Mouse (Mus musculus): ENCODE results near the gene Trmt2a. TPM values are rescaled to one million over a fixed set of nuclear protein-coding genes. Genes with fewer than 3 reads are reported as not detected.
A peak's percentile ranks its signal among the peaks of the same experiment; 100 is the strongest.

Gene Trmt2a
- polyA plus RNA-seq (2016; fragmentation: Nextera tagmentation; extraction: Ambion mirVana), result 109 and 115 TPM in 2 replicates

DNA sequence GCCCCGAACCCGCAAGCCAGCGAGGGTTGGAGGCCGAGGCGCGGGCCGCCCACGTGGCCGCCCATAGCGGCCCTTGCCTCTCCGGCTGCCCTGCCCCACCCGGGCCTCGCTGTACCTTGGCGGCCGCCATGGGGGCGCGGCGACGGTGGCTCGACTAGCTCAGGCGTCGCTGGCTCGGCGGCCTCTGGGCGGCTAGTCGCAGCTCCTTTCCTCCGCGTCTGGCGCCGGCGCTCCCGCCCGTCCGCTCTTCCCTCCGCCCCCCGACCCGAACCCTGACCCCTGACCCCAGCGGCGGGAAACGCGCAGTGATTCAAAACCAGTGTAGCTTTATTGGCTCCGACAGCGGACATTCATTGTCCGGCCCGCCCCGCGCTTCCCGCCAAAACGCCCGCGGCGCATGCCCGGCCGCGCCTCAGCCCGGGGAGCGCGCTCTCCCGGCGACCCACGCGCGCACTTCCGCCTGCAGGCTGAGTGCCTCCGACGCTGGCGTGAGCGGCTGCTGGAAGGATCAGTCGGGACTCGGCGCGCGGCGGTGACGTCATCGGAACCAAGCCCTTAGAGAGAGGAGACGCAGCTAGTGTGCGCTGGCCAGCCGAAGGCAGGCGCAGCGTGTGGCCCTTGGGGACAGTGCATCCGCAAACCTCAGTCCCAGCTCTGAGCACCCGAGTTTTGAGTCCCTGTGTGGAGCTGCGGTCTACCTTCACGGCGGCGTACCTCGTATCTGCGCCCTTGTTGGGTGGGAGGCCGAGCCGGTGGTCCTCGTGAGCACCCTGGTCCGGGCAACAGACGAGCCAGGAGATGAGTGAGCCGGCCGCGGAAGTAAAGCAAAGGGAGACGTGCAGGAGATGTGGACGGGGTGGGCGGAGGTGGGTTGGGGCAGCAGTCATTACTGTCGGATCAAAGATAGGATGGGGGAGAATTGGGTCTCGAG lies at the start of gene Trmt2a, which contains the start of gene Ranbp1:
TSS of gene Trmt2a (plus strand) at position 247 of the 931 bp plus-strand sequence.
TSS of gene Ranbp1 (minus strand) at position 300 of the 931 bp plus-strand sequence.
- peaks cover 67% of the 10 kb centered on the region for H3K36me3 ChIP-seq
- H3K27me3 ChIP-seq, result no peaks in the 10 kb centered on the region
- peaks cover 32% of the 10 kb centered on the region for H3K4me1 ChIP-seq
- peak within 1 kb of the TSS; percentile 77 for H3K4me2 ChIP-seq (replicated peaks)
- peak within 1 kb of the TSS; percentile 92 for H3K27ac ChIP-seq
- no peaks in the 10 kb centered on the region for H3K9me3 ChIP-seq
- peak; percentile 95 for ATAC-seq (ENCODE audit: insufficient number of reproducible peaks, insufficient read depth, low FRiP score, low TSS enrichment)
- peak within 1 kb of the TSS; percentile 84 for H3K4me3 ChIP-seq
- under 1% methylated on average over 102 of the region's 102 CpGs for WGBS
- peak within 1 kb of the TSS; percentile 86 for H3K9ac ChIP-seq

DNA sequence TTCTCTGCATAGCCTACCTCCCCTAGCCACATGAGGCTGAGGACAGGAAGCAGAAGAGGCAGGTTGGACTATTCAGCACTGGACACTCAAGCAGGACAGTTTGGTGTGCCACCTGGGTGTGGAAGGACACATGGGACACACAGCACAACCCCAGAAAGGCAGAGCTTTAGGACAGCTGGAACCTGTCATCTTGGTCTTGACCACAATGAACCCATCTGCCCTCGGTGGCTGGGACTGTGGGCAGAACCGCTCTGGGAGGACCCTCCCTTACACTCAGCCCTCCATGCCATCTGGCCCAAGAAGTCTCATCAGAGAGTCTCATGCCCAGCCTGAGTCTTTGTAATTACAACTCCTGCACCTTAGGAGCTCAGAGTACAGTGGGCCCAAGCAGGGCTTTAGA lies 48.4 kb upstream of the Trmt2a start:
- 78% methylated on average over 2 of the region's 2 CpGs for WGBS
- Histone ChIP-seq H3K4me3 (no peak overlapping the region), H3K36me3 (no peaks in the 10 kb centered on the region), H3K9ac (no peak overlapping the region), H3K27me3 (0 out of 2 replicates have a peak, but pooled peaks cover 2% of the 10 kb centered on the region), H3K4me2 (replicated peaks) (no peak overlapping the region), H3K4me1 (peaks cover 7% of the 10 kb centered on the region), H3K9me3 (no peaks in the 10 kb centered on the region), H3K27ac (no peak overlapping the region)
- no peak for ATAC-seq (ENCODE audit: insufficient number of reproducible peaks, insufficient read depth, low FRiP score, low TSS enrichment)

- H3K4me3 ChIP-seq, result no peak overlapping the region
- 17% methylated on average over 1 of the region's 1 CpGs for WGBS
- ATAC-seq (ENCODE audit: insufficient number of reproducible peaks, insufficient read depth, low FRiP score, low TSS enrichment), result no peak
- H3K4me1 ChIP-seq, result peaks cover 7% of the 10 kb centered on the region
- H3K27me3 ChIP-seq, result 0 out of 2 replicates have a peak, but pooled peaks cover 2% of the 10 kb centered on the region
- no peaks in the 10 kb centered on the region for H3K9me3 ChIP-seq
- H3K4me2 ChIP-seq (replicated peaks), result no peak overlapping the region
- H3K27ac ChIP-seq, result no peak overlapping the region
- H3K9ac ChIP-seq, result no peak overlapping the region
- no peaks in the 10 kb centered on the region for H3K36me3 ChIP-seq
Measured at GRCm38 (mm10) chr16:18201620-18202019, 46.9 kb upstream of the Trmt2a start.

GRCm38 (mm10) chr16:18202061-18202460 lies 46.4 kb upstream of the Trmt2a start:
- no peak for ATAC-seq (ENCODE audit: insufficient number of reproducible peaks, insufficient read depth, low FRiP score, low TSS enrichment)
- H3K4me1 ChIP-seq, result peaks cover 7% of the 10 kb centered on the region

DNA sequence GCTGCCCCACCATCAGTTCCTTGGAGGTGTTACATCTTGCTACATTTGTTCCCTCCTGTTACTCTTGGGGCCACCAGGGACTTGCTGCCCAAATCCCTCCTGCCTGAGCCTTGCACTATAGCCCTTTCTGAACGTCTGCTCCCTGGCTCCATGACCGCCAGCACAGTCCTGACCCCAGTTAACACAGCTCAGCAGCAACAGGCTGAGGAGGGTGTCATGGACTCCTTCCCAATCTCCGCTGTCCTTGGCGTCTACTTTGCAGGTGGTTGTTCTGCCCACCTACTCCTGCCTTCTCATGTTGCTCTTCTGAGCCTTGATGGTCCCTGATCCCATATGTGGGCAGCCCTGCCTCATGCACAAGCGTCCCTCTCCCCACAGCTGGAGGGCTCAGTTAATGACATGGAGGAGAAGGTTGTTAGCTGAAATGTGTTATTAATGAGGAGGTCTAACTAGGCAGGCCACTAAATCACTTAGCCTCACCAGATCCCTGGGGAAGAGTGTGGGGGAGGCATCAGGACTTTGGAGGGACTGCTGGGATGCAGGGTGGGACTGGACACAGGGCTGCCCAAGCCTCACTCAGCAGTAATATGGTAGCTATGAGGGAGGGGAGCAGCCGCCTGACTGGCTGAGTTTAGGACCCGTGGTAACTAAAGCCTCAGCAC lies 44.9 kb upstream of the Trmt2a start:
- no peak for ATAC-seq (ENCODE audit: insufficient number of reproducible peaks, insufficient read depth, low FRiP score, low TSS enrichment)

More at GRCm38 (mm10) chr16:18202061-18202460, 46.4 kb upstream of the Trmt2a start:
- Histone ChIP-seq H3K27me3 (0 out of 2 replicates have a peak, but pooled peaks cover 2% of the 10 kb centered on the region), H3K9me3 (no peaks in the 10 kb centered on the region), H3K36me3 (no peaks in the 10 kb centered on the region), H3K27ac (no peak overlapping the region), H3K9ac (no peak overlapping the region), H3K4me2 (replicated peaks) (no peak overlapping the region), H3K4me3 (no peak overlapping the region)
- WGBS, result 81% methylated on average over 1 of the region's 1 CpGs

DNA sequence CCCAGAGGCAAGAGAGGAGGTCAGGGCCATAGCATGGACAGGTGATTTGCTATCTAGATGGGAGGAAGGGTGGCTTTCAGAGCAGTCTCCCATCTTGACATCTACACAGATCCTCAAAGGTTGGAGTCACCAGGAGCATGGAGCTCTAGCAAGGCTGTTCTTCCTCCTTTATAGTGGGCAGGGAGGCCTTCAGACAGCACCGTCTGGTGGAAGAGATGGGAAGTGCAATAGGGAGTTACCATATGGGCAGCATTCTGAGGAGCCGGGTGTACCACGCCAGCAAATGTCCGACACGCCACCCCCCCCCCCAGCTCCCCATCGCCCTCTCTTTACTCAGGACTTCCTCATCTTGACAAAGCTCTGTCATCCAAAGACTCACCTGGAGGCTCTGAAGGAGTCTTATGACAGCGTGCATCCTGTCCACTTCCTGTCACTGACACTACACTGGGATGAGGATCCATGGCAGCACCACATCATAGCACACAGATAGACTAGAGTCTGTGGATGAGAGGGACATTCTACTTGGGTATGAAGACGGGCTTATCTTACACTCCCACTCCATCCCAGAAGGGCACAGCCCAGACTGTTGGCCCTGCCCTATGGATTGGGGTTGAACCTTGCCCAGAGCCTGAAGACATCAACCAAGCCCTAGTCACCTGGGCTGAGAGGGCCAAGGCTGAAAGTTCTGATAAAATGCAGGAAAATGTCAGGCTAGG lies 37.6 kb upstream of the Trmt2a start:
- 23% methylated on average over 8 of the region's 8 CpGs for WGBS
- Histone ChIP-seq H3K36me3 (no peaks in the 10 kb centered on the region), H3K4me2 (replicated peaks) (no peak overlapping the region), H3K9me3 (no peaks in the 10 kb centered on the region), H3K4me1 (peaks cover 13% of the 10 kb centered on the region), H3K27ac (no peak overlapping the region), H3K9ac (no peak overlapping the region), H3K27me3 (no peaks in the 10 kb centered on the region), H3K4me3 (no peak overlapping the region)
- no peak for ATAC-seq (ENCODE audit: insufficient number of reproducible peaks, insufficient read depth, low FRiP score, low TSS enrichment)

More for the DNA sequence above, 44.9 kb upstream of the Trmt2a start:
- no peak overlapping the region for H3K4me2 ChIP-seq (replicated peaks)
- no peaks in the 10 kb centered on the region for H3K36me3 ChIP-seq
- H3K9me3 ChIP-seq, result no peaks in the 10 kb centered on the region
- H3K4me1 ChIP-seq, result peaks cover 7% of the 10 kb centered on the region
- H3K9ac ChIP-seq, result no peak overlapping the region
- no peak overlapping the region for H3K4me3 ChIP-seq
- 0 out of 2 replicates have a peak, but pooled peaks cover 2% of the 10 kb centered on the region for H3K27me3 ChIP-seq
- H3K27ac ChIP-seq, result no peak overlapping the region
- 46% methylated on average over 7 of the region's 7 CpGs for WGBS

DNA sequence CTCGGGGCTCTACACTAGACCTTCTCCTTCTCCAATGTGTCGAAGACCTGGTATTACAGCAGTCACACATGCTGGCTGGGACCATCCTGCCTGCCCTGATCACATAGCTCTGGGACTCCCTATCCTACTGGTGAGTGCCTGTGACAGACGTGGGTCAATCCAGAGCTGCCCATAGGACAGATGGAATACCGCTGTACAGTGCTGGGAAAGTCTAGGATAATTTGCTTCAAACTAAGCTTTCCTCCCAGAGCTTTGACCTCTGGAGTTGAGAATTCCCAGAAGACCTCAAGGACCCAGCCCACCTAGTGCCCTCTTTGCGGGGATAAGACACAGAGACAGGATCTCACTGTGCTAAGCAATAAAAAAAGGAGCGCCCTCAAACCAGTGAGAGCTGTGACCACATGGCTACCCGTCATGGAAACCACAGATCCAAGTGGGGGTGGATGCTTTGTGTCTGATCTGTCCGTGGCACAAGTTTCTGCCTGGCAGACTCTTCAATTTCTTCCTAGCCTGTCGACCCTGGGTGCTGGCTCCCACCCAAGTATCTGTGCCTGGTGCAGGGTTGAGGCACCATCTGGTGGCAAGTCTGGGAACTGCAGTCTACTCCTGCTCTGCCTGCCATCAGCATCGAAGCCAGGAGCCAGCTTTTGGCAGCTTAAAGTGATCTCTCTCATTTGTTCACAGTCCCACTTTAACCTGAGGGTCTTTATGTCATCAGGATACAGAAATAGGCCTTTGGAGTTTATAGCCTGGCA lies 36.9 kb upstream of the Trmt2a start:
- WGBS, result 41% methylated on average over 10 of the region's 10 CpGs
- no peak overlapping the region for H3K4me2 ChIP-seq (replicated peaks)
- 0 out of 2 replicates have a peak, but pooled peaks have one; percentile 29 for ATAC-seq (ENCODE audit: insufficient number of reproducible peaks, insufficient read depth, low FRiP score, low TSS enrichment)
- no peaks in the 10 kb centered on the region for H3K27me3 ChIP-seq
- H3K4me3 ChIP-seq, result no peak overlapping the region
- H3K36me3 ChIP-seq, result no peaks in the 10 kb centered on the region
- no peak overlapping the region for H3K27ac ChIP-seq
- no peaks in the 10 kb centered on the region for H3K9me3 ChIP-seq
- no peak overlapping the region for H3K9ac ChIP-seq
- peaks cover 13% of the 10 kb centered on the region for H3K4me1 ChIP-seq

- Histone ChIP-seq H3K4me2 (replicated peaks) (peak overlapping the region; percentile 3; the same call in 1 of the 2 replicates), H3K4me3 (no peak overlapping the region), H3K9ac (no peak overlapping the region)
Measured at GRCm38 (mm10) chr16:18213689-18214088, 34.8 kb upstream of the Trmt2a start.

DNA sequence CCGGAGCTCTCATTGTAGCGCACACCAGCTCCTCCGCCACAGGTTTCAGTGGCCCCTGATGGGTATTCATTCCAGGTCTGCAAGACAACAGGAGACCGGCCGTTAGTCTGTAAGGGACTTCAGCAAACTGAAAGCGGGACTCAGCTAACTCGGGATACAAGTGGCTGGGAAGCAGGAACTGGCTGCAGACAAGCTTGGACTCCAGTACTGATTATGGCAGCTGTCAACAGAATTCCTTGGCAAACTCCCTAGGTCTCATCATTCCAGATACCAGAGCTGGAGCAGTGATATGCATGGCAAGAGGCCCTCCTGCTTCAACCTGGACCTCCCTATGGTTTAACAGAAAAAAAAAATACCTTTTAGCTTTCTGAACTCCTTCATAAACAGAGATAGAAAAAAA lies 33.6 kb upstream of the Trmt2a start:
- Histone ChIP-seq H3K9ac (no peak overlapping the region), H3K4me3 (no peak overlapping the region), H3K27ac (no peak overlapping the region)

More at GRCm38 (mm10) chr16:18213689-18214088, 34.8 kb upstream of the Trmt2a start:
- peaks cover 13% of the 10 kb centered on the region for H3K4me1 ChIP-seq
- H3K9me3 ChIP-seq, result no peaks in the 10 kb centered on the region
- ATAC-seq (ENCODE audit: insufficient number of reproducible peaks, insufficient read depth, low FRiP score, low TSS enrichment), result peak; percentile 79
- H3K27ac ChIP-seq, result 0 out of 2 replicates have a peak overlapping the region, but pooled peaks have one; percentile 36
- WGBS, result 36% methylated on average over 6 of the region's 6 CpGs
- H3K36me3 ChIP-seq, result no peaks in the 10 kb centered on the region
- H3K27me3 ChIP-seq, result no peaks in the 10 kb centered on the region

DNA sequence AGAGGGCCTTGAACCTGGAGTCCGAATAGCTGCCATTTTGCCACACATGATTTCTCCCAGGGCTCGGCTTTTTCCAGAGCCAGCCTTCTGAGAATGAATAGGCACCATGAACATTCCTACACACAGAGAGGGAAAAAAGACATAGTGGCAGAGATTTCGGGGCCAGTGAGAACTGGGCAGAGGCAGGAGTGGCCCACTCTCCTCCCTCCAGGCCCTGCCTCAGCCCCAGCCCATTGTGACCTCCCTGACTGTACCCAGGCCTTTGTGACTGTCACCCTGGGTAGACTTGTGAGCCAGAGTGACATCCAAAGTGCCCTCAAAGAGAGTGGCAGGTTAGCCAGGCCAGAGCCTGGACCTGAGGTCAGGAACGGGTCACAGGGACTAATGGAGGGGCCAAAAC lies 30.9 kb upstream of the Trmt2a start, which contains the start of gene Ccdc188:
TSS of gene Ccdc188 (plus strand) at position 301 of the 400 bp plus-strand sequence.
- Histone ChIP-seq H3K36me3 (peaks cover 16% of the 10 kb centered on the region), H3K4me1 (peaks cover 23% of the 10 kb centered on the region), H3K27ac (no peak within 1 kb of the TSS), H3K4me2 (replicated peaks) (no peak within 1 kb of the TSS), H3K9ac (no peak within 1 kb of the TSS), H3K9me3 (no peaks in the 10 kb centered on the region), H3K4me3 (no peak within 1 kb of the TSS), H3K27me3 (no peaks in the 10 kb centered on the region)
- 84% methylated on average over 4 of the region's 4 CpGs for WGBS
- ATAC-seq (ENCODE audit: insufficient number of reproducible peaks, insufficient read depth, low FRiP score, low TSS enrichment), result no peak

More for the DNA sequence above, 33.6 kb upstream of the Trmt2a start:
- 82% methylated on average over 7 of the region's 7 CpGs for WGBS
- Histone ChIP-seq H3K27me3 (no peaks in the 10 kb centered on the region), H3K4me1 (peaks cover 15% of the 10 kb centered on the region), H3K36me3 (no peaks in the 10 kb centered on the region), H3K9me3 (no peaks in the 10 kb centered on the region), H3K4me2 (replicated peaks) (no peak overlapping the region)
- ATAC-seq (ENCODE audit: insufficient number of reproducible peaks, insufficient read depth, low FRiP score, low TSS enrichment), result no peak
